Mouse (Mus musculus) megakaryocyte, embryonic 14.5 days (primary cell): ENCODE results near the gene Plac1.

Experiments
- FLI1 ChIP-seq: IDR thresholded peaks from 2 replicates; pipeline ENCODE4 v1.6.1; 2012; ENCODE audit warnings: low read length, inconsistent platforms, mixed read lengths
- GATA1 ChIP-seq: IDR thresholded peaks from 3 replicates; pipeline ENCODE4 v1.6.1; 2012; ENCODE audit warnings: mixed read lengths, low read length, inconsistent platforms, borderline replicate concordance

DNA sequence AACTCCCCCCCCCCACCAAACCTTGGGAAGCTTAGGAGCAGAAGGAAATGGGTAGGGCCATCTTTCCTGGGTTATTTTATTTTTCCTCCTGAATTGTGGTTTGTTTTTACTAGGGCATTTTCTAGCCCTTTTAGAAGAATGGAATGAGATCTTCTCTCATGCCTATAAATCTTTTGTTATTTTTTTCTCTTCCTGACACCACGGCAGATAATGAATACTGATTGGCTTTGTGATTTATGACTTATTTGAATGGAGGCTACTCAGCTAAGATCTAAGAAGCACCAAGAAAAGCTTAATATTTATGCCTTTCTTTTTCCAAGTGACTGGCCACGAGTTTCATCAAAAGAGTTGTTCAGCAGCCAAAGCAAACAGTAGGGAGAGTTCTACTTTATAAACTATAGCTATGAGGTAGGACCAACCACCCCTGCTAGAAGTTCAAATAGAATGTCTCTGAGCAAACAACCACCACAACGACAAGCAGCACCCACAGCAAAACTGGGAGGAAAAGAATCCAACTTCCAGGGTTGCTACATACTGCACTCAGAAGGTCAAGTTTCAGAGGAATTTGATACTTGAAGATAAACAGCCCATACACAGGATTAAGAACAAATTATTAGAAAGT is 35.1 kb downstream of the Plac1 start:
- TF ChIP-seq GATA1 (no peak), FLI1 (no peak)
